Mouse (Mus musculus) forebrain, embryonic 10.5 days (tissue): ENCODE measurements around the gene Pdlim5. TPM values are rescaled to one million over a fixed set of nuclear protein-coding genes. Genes with fewer than 3 reads are reported as not detected.
A peak's percentile ranks its signal among the peaks of the same experiment; 100 is the strongest.

Source experiments
- DNase-seq: peaks from one replicate; pipeline ENCODE4 v3.0.0-alpha.2; 2017; ENCODE audit warnings: low spot score; ENCODE audit errors: extremely low spot score
- H3K27ac ChIP-seq: fragments of 300-500 bp; sonication (generic); 2 replicates; pipeline ENCODE4 v1.5.1; 2016; ENCODE audit warnings: mild to moderate bottlenecking
- H3K27me3 ChIP-seq: fragments of 300-500 bp; sonication (generic); 2 replicates; pipeline ENCODE4 v1.6.1; 2016; ENCODE audit warnings: mild to moderate bottlenecking; ENCODE audit not compliant: poor library complexity, severe bottlenecking
- H3K36me3 ChIP-seq: fragments of 300-500 bp; sonication (generic); replicated peaks from 2 replicates; pipeline ENCODE4 v1.6.1; 2016; ENCODE audit warnings: mild to moderate bottlenecking, moderate library complexity
- H3K4me1 ChIP-seq: fragments of 300-500 bp; sonication (generic); 2 replicates; pipeline ENCODE4 v1.6.1; 2016
- H3K4me3 ChIP-seq: fragments of 300-500 bp; sonication (generic); 2 replicates; pipeline ENCODE4 v1.5.1; 2016; ENCODE audit warnings: mild to moderate bottlenecking, moderate library complexity
- H3K9me3 ChIP-seq: fragments of 300-500 bp; sonication (generic); 2 replicates; pipeline ENCODE4 v1.6.1; 2016; ENCODE audit warnings: mild to moderate bottlenecking, moderate library complexity
- WGBS: fragments of 180-500 bp; shearing (Covaris S2); methylation state at CpG from one replicate; pipeline ENCODE4 v1.1.7; 2016; 5-methylcytosine and 5-hydroxymethylcytosine counted together
- polyA plus RNA-seq: library from polyadenylated mRNA; unstranded; fragments of >200 nt; fragmentation: Nextera tagmentation; extraction: Ambion mirVana; gene quantifications from 2 replicates; pipeline ENCODE4 v1.2.1, GENCODE M21; 2016

Gene Pdlim5
- polyA plus RNA-seq, 1 experiment from 2014 or later: 21.8 TPM

GRCm38 (mm10) chr3:142388189-142388588, 7.3 kb downstream of the Pdlim5 start:
- 46% methylated on average over 4 of the region's 4 CpGs for WGBS

GRCm38 (mm10) chr3:142386505-142386904, 9.0 kb downstream of the Pdlim5 start:
- DNase-seq: no peak
- WGBS: 89% methylated on average over 4 of the region's 4 CpGs
- Histone ChIP-seq H3K4me3 (no peak overlapping the region), H3K9me3 (no peaks in the 10 kb centered on the region), H3K36me3 (no peaks in the 10 kb centered on the region), H3K4me1 (peaks cover 45% of the 10 kb centered on the region), H3K27ac (no peak overlapping the region), H3K27me3 (no peaks in the 10 kb centered on the region)

More at GRCm38 (mm10) chr3:142388189-142388588, 7.3 kb downstream of the Pdlim5 start:
- H3K27ac ChIP-seq: no peak overlapping the region
- H3K4me1 ChIP-seq: peaks cover 51% of the 10 kb centered on the region
- no peaks in the 10 kb centered on the region for H3K9me3 ChIP-seq
- H3K27me3 ChIP-seq: no peaks in the 10 kb centered on the region
- no peaks in the 10 kb centered on the region for H3K36me3 ChIP-seq
- no peak overlapping the region for H3K4me3 ChIP-seq
- DNase-seq: no peak

GRCm38 (mm10) chr3:142385690-142386089, 9.8 kb downstream of the Pdlim5 start:
- no peaks in the 10 kb centered on the region for H3K36me3 ChIP-seq
- DNase-seq: no peak
- WGBS: 94% methylated on average over 2 of the region's 2 CpGs
- no peak overlapping the region for H3K4me3 ChIP-seq
- H3K27ac ChIP-seq: no peak overlapping the region
- no peaks in the 10 kb centered on the region for H3K9me3 ChIP-seq
- no peaks in the 10 kb centered on the region for H3K27me3 ChIP-seq
- peaks cover 37% of the 10 kb centered on the region for H3K4me1 ChIP-seq

GRCm38 (mm10) chr3:142376638-142377037, 18.9 kb downstream of the Pdlim5 start:
- WGBS: 87% methylated on average over 1 of the region's 1 CpGs
- no peak for DNase-seq
- no peaks in the 10 kb centered on the region for H3K27me3 ChIP-seq
- H3K9me3 ChIP-seq: peaks cover 3% of the 10 kb centered on the region; the same call in 1 of the 2 replicates
- no peak overlapping the region for H3K4me3 ChIP-seq
- H3K4me1 ChIP-seq: peaks cover 18% of the 10 kb centered on the region
- H3K36me3 ChIP-seq: no peaks in the 10 kb centered on the region
- H3K27ac ChIP-seq: no peak overlapping the region

GRCm38 (mm10) chr3:142375106-142375505, 20.4 kb downstream of the Pdlim5 start:
- no peak for DNase-seq
- peak overlapping the region; percentile 70 for H3K27ac ChIP-seq
- H3K4me3 ChIP-seq: no peak overlapping the region
- H3K36me3 ChIP-seq: no peaks in the 10 kb centered on the region; the same call in 1 of the 2 replicates
- peaks cover 18% of the 10 kb centered on the region for H3K4me1 ChIP-seq
- no peaks in the 10 kb centered on the region for H3K27me3 ChIP-seq
- peaks cover 4% of the 10 kb centered on the region; the same call in 1 of the 2 replicates for H3K9me3 ChIP-seq
- 24% methylated on average over 1 of the region's 1 CpGs for WGBS

GRCm38 (mm10) chr3:142372465-142373147, 22.9 kb downstream of the Pdlim5 start:
- H3K4me1 ChIP-seq: peaks cover 18% of the 10 kb centered on the region

GRCm38 (mm10) chr3:142368411-142368810, 27.1 kb downstream of the Pdlim5 start:
- WGBS: 93% methylated on average over 9 of the region's 9 CpGs

More at GRCm38 (mm10) chr3:142372465-142373147, 22.9 kb downstream of the Pdlim5 start:
- Histone ChIP-seq H3K27me3 (no peaks in the 10 kb centered on the region), H3K36me3 (no peaks in the 10 kb centered on the region; the same call in 1 of the 2 replicates), H3K4me3 (no peak overlapping the region), H3K27ac (no peak overlapping the region), H3K9me3 (peaks cover 4% of the 10 kb centered on the region; the same call in 1 of the 2 replicates)
- DNase-seq: no peak
- 92% methylated on average over 6 of the region's 6 CpGs for WGBS

GRCm38 (mm10) chr3:142362092-142362491, 33.4 kb downstream of the Pdlim5 start:
- WGBS: 74% methylated on average over 6 of the region's 6 CpGs
- 0 out of 2 replicates have a peak, but pooled peaks cover 3% of the 10 kb centered on the region for H3K4me1 ChIP-seq
- H3K4me3 ChIP-seq: no peak overlapping the region
- H3K36me3 ChIP-seq: no peaks in the 10 kb centered on the region
- no peaks in the 10 kb centered on the region for H3K27me3 ChIP-seq
- H3K9me3 ChIP-seq: no peaks in the 10 kb centered on the region
- 0 out of 2 replicates have a peak overlapping the region, but pooled peaks have one; percentile 25 for H3K27ac ChIP-seq
- no peak for DNase-seq

More at GRCm38 (mm10) chr3:142368411-142368810, 27.1 kb downstream of the Pdlim5 start:
- no peaks in the 10 kb centered on the region for H3K27me3 ChIP-seq
- H3K4me3 ChIP-seq: no peak overlapping the region
- DNase-seq: no peak
- H3K36me3 ChIP-seq: no peaks in the 10 kb centered on the region; the same call in 1 of the 2 replicates
- H3K27ac ChIP-seq: no peak overlapping the region
- H3K9me3 ChIP-seq: peaks cover 4% of the 10 kb centered on the region; the same call in 1 of the 2 replicates
- no peaks in the 10 kb centered on the region for H3K4me1 ChIP-seq

- Histone ChIP-seq H3K9me3 (no peaks in the 10 kb centered on the region), H3K27ac (no peak overlapping the region), H3K27me3 (no peaks in the 10 kb centered on the region), H3K4me1 (0 out of 2 replicates have a peak, but pooled peaks cover 3% of the 10 kb centered on the region), H3K36me3 (no peaks in the 10 kb centered on the region), H3K4me3 (no peak overlapping the region)
- DNase-seq: no peak
Observed at GRCm38 (mm10) chr3:142358951-142359350, 36.5 kb downstream of the Pdlim5 start.

GRCm38 (mm10) chr3:142356661-142357060, 38.8 kb downstream of the Pdlim5 start:
- no peak for DNase-seq
- no peaks in the 10 kb centered on the region for H3K36me3 ChIP-seq
- no peaks in the 10 kb centered on the region for H3K27me3 ChIP-seq
- H3K27ac ChIP-seq: no peak overlapping the region
- 90% methylated on average over 4 of the region's 4 CpGs for WGBS
- H3K9me3 ChIP-seq: no peaks in the 10 kb centered on the region
- H3K4me3 ChIP-seq: no peak overlapping the region
- H3K4me1 ChIP-seq: no peaks in the 10 kb centered on the region

GRCm38 (mm10) chr3:142353218-142353617, 42.3 kb downstream of the Pdlim5 start:
- no peak for DNase-seq
- Histone ChIP-seq H3K4me1 (peaks cover 7% of the 10 kb centered on the region; the same call in 1 of the 2 replicates), H3K27ac (no peak overlapping the region), H3K4me3 (no peak overlapping the region), H3K36me3 (peaks cover 12% of the 10 kb centered on the region), H3K9me3 (peaks cover 4% of the 10 kb centered on the region; the same call in 1 of the 2 replicates), H3K27me3 (no peaks in the 10 kb centered on the region)
- 88% methylated on average over 1 of the region's 1 CpGs for WGBS

- no peak overlapping the region for H3K4me3 ChIP-seq
- DNase-seq: no peak
- WGBS: 75% methylated on average over 3 of the region's 3 CpGs
- peaks cover 4% of the 10 kb centered on the region; the same call in 1 of the 2 replicates for H3K9me3 ChIP-seq
- peaks cover 7% of the 10 kb centered on the region; the same call in 1 of the 2 replicates for H3K4me1 ChIP-seq
- no peaks in the 10 kb centered on the region for H3K27me3 ChIP-seq
- H3K36me3 ChIP-seq: peaks cover 13% of the 10 kb centered on the region
- H3K27ac ChIP-seq: no peak overlapping the region
Observed at GRCm38 (mm10) chr3:142350513-142350912, 45.0 kb downstream of the Pdlim5 start.
